Mouse (Mus musculus) ES-CJ7 (cell line): ENCODE data around the gene Spata6.

Experiments used
- DNase-seq: peaks from one replicate; pipeline ENCODE4 v3.0.0; 2011; ENCODE audit warnings: low read depth, low spot score

The Spata6 gene

GRCm38 (mm10) chr4:111838882-111839281, 119.1 kb downstream of the Spata6 start:
- DNase-seq: no peak

DNA sequence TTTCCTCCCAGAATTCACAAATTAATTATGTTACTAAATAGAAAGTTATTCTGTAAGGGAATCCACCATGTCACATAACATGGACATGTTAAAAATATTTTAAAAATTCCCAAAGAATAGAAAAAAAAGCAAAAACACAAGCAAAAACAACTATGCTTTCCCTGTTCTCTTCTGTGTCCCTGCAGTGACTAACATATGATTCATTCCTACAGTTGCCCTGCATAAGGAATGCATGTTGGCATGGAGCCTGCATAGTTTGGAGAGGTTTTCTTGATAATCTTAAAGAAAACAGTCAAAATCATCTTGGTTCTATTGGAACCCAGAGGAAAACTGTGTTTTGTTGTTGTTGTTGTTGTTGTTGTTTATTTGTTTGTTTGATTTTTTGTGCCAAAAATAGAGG, 132.8 kb downstream of the Spata6 start:
- no peak for DNase-seq

- DNase-seq: no peak
Observed at GRCm38 (mm10) chr4:111866701-111867100, 146.9 kb downstream of the Spata6 start.

DNA sequence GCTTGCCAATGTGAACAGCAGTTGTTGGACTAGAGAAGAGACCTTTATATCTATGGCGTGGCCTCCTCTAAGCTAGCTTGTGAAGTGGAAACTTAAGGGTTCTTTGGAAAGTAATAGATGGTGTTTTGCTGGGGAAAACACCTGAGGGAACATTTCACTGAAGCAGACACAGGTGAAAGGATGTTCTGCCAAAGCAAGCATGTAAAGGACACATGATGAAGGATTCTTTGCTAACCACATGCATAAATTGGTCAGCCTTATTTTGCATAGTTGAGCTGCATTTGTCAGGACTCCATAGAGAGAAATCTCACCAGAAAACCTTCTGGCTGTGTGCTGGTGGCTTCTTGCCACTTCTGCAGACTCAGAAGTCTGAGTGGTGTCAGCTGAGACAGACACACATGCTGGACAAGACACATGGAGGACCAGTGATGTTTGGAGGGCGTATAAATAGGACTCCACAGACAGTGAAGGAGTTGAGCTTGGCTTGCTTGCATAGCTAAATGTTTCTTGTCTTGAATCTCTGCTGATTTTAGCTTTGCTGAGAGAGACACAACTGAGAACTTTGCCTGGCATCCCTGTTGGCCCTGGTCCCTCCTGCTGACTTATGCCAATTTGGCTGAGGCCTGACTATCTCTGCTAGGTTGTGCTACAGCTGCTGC, 148.1 kb downstream of the Spata6 start:
- DNase-seq: no peak
